Mouse (Mus musculus): ENCODE data around the gene Ppip5k2.

Gene Ppip5k2

GRCm38 (mm10) chr1:97759841-97760240 lies 10.4 kb downstream of the Ppip5k2 start:
- no peak for DNase-seq (ENCODE audit: low read depth, low spot score)

GRCm38 (mm10) chr1:97754392-97754791 lies 15.8 kb downstream of the Ppip5k2 start:
- no peak for DNase-seq (ENCODE audit: low read depth, low spot score)

- DNase-seq (ENCODE audit: low read depth, low spot score), result no peak
Observed at GRCm38 (mm10) chr1:97753216-97753615, 17.0 kb downstream of the Ppip5k2 start.

- no peak for DNase-seq (ENCODE audit: low read depth, low spot score)
Observed at GRCm38 (mm10) chr1:97748163-97748562, 22.0 kb downstream of the Ppip5k2 start.

- DNase-seq (ENCODE audit: low read depth, low spot score), result no peak
Observed at GRCm38 (mm10) chr1:97746261-97746660, 23.9 kb downstream of the Ppip5k2 start.

- DNase-seq (ENCODE audit: low read depth, low spot score), result no peak
Observed at GRCm38 (mm10) chr1:97745712-97746111, 24.5 kb downstream of the Ppip5k2 start.

GRCm38 (mm10) chr1:97743063-97743462 lies 27.1 kb downstream of the Ppip5k2 start:
- DNase-seq (ENCODE audit: low read depth, low spot score), result no peak

GRCm38 (mm10) chr1:97729339-97729738 lies 40.9 kb downstream of the Ppip5k2 start:
- DNase-seq (ENCODE audit: low read depth, low spot score), result no peak

- no peak for DNase-seq (ENCODE audit: low read depth, low spot score)
Observed at GRCm38 (mm10) chr1:97726730-97727129, 43.5 kb downstream of the Ppip5k2 start.

- no peak for DNase-seq (ENCODE audit: low read depth, low spot score)
Observed at GRCm38 (mm10) chr1:97718440-97718839, 51.8 kb downstream of the Ppip5k2 start.

GRCm38 (mm10) chr1:97714334-97714868 lies 55.8 kb downstream of the Ppip5k2 start:
- DNase-seq (ENCODE audit: low read depth, low spot score), result no peak

GRCm38 (mm10) chr1:97710520-97710919 lies 59.7 kb downstream of the Ppip5k2 start:
- no peak for DNase-seq (ENCODE audit: low read depth, low spot score)

GRCm38 (mm10) chr1:97705389-97705788 lies 64.8 kb downstream of the Ppip5k2 start:
- DNase-seq (ENCODE audit: low read depth, low spot score), result no peak

- no peak for DNase-seq (ENCODE audit: low read depth, low spot score)
Observed at GRCm38 (mm10) chr1:97704646-97705045, 65.6 kb downstream of the Ppip5k2 start.

GRCm38 (mm10) chr1:97698956-97699570 lies 71.1 kb downstream of the Ppip5k2 start:
- DNase-seq (ENCODE audit: low read depth, low spot score), result no peak

GRCm38 (mm10) chr1:97697273-97697672 lies 72.9 kb downstream of the Ppip5k2 start:
- DNase-seq (ENCODE audit: low read depth, low spot score), result no peak

- DNase-seq (ENCODE audit: low read depth, low spot score), result no peak
Observed at GRCm38 (mm10) chr1:97693825-97694224, 76.4 kb downstream of the Ppip5k2 start.

- peak; percentile 23 for DNase-seq (ENCODE audit: low read depth, low spot score)
Observed at GRCm38 (mm10) chr1:97688756-97689155, 81.5 kb downstream of the Ppip5k2 start.

- DNase-seq (ENCODE audit: low read depth, low spot score), result no peak
Observed at GRCm38 (mm10) chr1:97676526-97677177, 93.6 kb downstream of the Ppip5k2 start.

GRCm38 (mm10) chr1:97676115-97676514 lies 94.1 kb downstream of the Ppip5k2 start:
- no peak for DNase-seq (ENCODE audit: low read depth, low spot score)

- no peak for DNase-seq (ENCODE audit: low read depth, low spot score)
Observed at GRCm38 (mm10) chr1:97672849-97673248, 97.4 kb downstream of the Ppip5k2 start.

GRCm38 (mm10) chr1:97667288-97667687 lies 102.9 kb downstream of the Ppip5k2 start:
- no peak for DNase-seq (ENCODE audit: low read depth, low spot score)

- no peak for DNase-seq (ENCODE audit: low read depth, low spot score)
Observed at GRCm38 (mm10) chr1:97662324-97662723, 107.9 kb downstream of the Ppip5k2 start.
